Mouse (Mus musculus): Measurements from ENCODE around the gene Gm4894.

Gm4894 gene

DNA sequence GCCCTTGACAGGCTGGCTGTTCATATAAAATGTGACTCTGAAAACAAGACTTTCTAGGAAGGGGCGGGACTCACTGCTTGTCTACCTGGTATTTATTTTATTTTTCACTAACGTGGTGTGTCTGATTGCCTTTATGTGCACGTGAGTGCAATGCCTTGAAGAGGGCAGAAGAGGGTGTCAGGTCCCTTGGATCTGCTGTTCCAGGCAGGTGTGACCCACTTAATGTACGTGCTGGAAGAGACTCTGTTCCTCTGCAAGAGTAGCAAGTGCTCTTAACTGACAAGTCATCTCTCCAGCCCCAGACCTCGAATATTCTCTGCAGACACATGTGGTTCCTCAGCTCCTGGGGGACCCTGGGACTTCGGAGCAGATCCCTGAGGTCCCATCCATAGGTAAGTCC is at the start of gene Gm4894:
Gene Gm4894 (plus strand): TSS at position 301 of the 400 bp plus-strand sequence.
- Histone ChIP-seq H3K27me3 (ENCODE audit: control insufficient read depth, insufficient read depth, low read length, poor library complexity, severe bottlenecking) (no peaks in the 10 kb centered on the region), H3K36me3 (ENCODE audit: control insufficient read depth, insufficient read depth, low read length, poor library complexity, severe bottlenecking) (no peaks in the 10 kb centered on the region)
- DNase-seq (ENCODE audit: low read depth, low spot score) = no peak

DNA sequence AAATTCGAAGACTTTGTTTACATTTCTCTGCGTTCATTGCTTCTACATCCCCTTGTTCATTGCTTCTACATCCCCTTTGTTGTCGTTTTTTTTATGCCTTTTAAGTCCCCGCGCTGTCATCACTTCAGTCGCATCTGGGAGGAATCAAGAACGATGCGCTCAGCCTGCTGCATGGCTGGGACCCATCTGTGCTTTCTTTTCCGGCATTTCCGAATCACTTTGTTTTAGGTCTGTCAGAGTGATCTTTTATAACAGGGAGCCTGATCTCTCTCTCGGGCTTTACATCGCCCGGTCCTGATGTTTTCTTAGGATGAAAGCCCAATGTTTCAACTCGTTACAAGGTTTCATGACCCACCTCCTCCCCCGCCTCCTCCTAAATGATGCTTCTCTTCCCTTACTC is 44.0 kb upstream of the Gm4894 start:
- DNase-seq (ENCODE audit: low read depth, low spot score) = no peak
- Histone ChIP-seq H3K27me3 (ENCODE audit: control insufficient read depth, insufficient read depth, low read length, poor library complexity, severe bottlenecking) (no peaks in the 10 kb centered on the region), H3K36me3 (ENCODE audit: control insufficient read depth, insufficient read depth, low read length, poor library complexity, severe bottlenecking) (no peaks in the 10 kb centered on the region)

DNA sequence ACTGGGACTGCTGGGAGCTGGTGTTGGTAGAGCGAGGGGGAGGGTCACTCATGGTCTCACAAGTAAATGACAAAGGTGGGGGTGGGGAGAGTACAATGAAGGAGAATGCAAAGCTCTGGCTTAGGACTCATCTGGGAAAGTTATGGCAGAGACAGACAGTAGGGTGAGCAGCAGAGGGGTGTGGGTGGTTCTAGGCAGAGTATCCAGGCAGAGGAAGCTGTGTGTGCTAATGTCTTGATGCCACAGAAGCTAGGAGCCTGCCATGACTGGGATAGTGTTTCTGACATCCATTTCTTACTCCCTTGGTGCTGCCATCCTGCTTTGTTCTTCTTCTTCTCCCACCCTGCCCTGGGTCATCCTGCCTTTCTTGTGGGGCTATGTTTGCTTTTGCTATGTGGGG is 38.8 kb upstream of the Gm4894 start:
- H3K27me3 ChIP-seq (ENCODE audit: control insufficient read depth, insufficient read depth, low read length, poor library complexity, severe bottlenecking) = no peaks in the 10 kb centered on the region
- no peaks in the 10 kb centered on the region for H3K36me3 ChIP-seq (ENCODE audit: control insufficient read depth, insufficient read depth, low read length, poor library complexity, severe bottlenecking)
- DNase-seq (ENCODE audit: low read depth, low spot score) = no peak

DNA sequence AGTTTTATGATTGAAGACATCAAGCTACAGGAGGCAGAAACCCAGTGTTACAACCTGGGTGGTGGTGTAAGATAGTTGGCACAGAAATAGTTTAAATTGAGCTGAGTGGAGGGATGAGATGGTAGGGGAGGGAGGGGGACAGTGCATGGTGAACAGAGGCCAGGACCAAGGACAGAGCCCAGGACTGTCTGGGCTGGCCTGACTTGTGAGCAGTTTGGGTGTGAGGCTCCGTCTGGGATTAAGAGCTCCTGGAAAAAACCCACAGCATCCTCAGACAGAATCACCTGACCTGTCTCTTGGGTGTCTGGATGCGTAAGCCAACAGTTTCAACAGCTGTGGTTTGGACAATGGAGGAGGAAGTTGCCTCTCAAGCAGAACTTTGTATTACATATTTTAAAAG is 35.6 kb upstream of the Gm4894 start:
- Histone ChIP-seq H3K27me3 (ENCODE audit: control insufficient read depth, insufficient read depth, low read length, poor library complexity, severe bottlenecking) (no peaks in the 10 kb centered on the region), H3K36me3 (ENCODE audit: control insufficient read depth, insufficient read depth, low read length, poor library complexity, severe bottlenecking) (no peaks in the 10 kb centered on the region)
- DNase-seq (ENCODE audit: low read depth, low spot score) = no peak

DNA sequence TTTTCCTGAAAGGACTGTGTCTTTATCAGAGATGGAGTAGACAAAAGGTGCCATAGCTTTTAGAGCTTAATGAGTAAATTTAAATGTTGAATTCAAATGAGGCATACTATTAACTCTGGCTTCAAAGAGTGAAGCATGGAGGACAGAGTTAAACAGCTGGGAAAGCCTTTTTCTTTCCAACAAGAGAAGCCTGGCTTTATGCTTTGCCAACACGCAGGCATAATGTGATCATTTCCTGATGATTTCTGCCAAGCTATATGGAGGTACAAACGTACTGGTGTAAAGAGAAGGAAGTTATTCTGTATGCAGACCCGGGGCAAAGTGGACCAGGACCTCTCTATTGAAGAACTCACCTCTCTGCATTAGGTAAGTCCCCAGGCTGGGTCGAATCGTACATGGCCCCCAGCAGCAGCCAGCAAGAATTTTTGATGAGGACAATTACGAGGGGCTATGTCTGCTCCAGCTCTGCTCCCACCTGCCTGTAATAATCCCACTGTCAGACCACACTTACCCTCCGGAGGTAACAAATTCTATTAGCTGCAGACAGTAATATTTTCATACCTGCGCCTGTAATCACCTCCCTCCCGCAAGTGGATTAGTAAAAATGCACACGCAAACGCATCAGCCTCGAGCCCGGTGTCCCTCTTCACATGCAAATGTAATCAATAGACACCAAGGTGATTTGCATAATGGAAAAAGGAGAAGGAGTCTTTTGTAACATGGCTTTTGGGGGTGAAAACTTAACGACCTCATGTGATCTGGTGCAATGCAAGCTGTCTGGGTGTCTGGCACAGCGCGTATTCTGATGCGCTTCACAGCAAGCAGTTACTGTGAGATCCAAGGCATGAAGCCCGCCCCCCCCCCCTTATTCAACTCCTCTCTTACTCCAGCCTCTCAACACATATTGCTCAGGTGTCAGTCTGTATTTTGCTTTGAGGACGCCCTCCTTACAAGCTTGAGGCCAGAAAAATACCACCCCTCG is 32.4 kb upstream of the Gm4894 start:
- DNase-seq (ENCODE audit: low read depth, low spot score) = no peak
- Histone ChIP-seq H3K27me3 (ENCODE audit: control insufficient read depth, insufficient read depth, low read length, poor library complexity, severe bottlenecking) (no peaks in the 10 kb centered on the region), H3K36me3 (ENCODE audit: control insufficient read depth, insufficient read depth, low read length, poor library complexity, severe bottlenecking) (no peaks in the 10 kb centered on the region)

DNA sequence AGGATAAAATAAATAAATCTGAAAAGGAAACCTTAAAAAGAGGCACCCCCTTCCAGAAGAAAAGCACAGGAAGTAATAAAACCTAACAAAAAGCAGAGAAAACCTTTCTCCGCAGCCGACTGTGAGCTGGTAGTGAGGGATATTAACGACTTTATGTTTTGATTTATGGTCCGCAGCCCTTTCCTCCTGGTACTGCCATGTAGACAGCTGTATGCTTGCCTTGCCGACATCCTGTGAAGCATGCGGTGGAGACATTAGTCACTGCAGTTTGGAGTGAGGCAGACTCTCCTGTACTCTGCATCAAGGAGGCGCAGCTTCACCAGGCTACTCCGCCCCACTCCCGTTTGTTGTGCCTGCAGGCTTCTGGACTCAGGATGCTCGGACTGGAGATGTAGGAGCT is 25.8 kb upstream of the Gm4894 start:
- Histone ChIP-seq H3K27me3 (ENCODE audit: control insufficient read depth, insufficient read depth, low read length, poor library complexity, severe bottlenecking) (no peaks in the 10 kb centered on the region), H3K36me3 (ENCODE audit: control insufficient read depth, insufficient read depth, low read length, poor library complexity, severe bottlenecking) (no peaks in the 10 kb centered on the region)
- no peak for DNase-seq (ENCODE audit: low read depth, low spot score)

DNA sequence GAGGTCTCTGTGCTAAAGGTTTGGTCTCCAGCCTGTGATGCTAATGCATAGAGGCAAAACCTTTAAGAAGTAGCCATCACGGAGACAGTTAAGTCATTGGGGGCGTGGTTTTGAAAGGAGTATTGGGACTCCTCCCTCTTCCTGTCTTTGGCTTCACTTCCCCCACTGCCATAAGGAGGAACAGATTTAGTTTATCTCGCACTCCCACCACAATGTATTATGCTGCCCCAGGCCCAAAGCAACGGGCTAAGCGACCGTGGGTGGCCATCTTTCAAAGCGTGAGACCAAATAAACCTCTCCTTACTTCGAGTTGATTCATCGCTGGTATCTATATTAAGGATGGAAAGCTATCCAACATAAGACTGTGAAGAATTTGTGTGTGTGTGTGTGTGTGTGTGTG is 22.9 kb upstream of the Gm4894 start:
- H3K36me3 ChIP-seq (ENCODE audit: control insufficient read depth, insufficient read depth, low read length, poor library complexity, severe bottlenecking) = no peaks in the 10 kb centered on the region
- H3K27me3 ChIP-seq (ENCODE audit: control insufficient read depth, insufficient read depth, low read length, poor library complexity, severe bottlenecking) = no peaks in the 10 kb centered on the region
- DNase-seq (ENCODE audit: low read depth, low spot score) = no peak

DNA sequence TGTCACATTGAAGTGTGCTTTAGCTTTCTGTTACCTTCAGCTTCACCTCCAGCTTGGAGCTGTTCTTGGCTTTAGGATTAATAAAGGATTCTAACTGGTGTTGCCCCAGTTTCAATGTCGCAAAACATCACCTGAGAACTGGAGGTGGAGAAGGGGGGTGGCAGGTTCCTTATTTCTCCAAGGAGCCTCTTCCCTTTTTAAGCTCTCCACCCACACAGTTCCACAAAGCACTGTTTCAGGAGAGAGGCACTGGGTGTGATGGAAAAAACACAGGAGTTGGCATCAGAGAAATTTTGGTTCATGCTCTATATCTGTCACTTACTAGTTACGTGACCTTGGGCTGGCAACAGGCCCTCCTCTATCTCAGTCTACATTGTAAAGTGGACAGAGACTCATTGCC is 21.3 kb upstream of the Gm4894 start:
- Histone ChIP-seq H3K27me3 (ENCODE audit: control insufficient read depth, insufficient read depth, low read length, poor library complexity, severe bottlenecking) (no peaks in the 10 kb centered on the region), H3K36me3 (ENCODE audit: control insufficient read depth, insufficient read depth, low read length, poor library complexity, severe bottlenecking) (no peaks in the 10 kb centered on the region)
- DNase-seq (ENCODE audit: low read depth, low spot score) = no peak

DNA sequence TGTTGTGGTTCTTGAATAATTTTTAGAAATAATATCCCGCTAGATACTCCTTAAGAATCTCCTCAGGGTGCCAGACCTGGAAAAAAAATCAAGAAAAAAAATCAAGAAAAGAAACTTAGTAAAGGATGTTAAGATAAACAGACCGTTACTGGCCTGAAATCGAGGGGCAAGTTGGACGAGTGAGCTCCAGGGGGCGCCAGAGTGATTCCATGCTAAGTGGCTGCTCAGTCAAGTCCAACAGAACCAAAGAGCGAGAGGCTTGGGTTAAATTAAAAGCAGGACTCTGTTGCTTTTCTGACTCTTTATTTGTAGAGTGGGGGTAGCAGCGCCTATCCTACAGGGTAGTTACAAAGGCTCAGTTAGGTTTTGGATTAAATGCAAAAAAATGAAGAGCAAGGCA is 3.5 kb upstream of the Gm4894 start:
- no peaks in the 10 kb centered on the region for H3K27me3 ChIP-seq (ENCODE audit: control insufficient read depth, insufficient read depth, low read length, poor library complexity, severe bottlenecking)
- no peak for DNase-seq (ENCODE audit: low read depth, low spot score)
- no peaks in the 10 kb centered on the region for H3K36me3 ChIP-seq (ENCODE audit: control insufficient read depth, insufficient read depth, low read length, poor library complexity, severe bottlenecking)

DNA sequence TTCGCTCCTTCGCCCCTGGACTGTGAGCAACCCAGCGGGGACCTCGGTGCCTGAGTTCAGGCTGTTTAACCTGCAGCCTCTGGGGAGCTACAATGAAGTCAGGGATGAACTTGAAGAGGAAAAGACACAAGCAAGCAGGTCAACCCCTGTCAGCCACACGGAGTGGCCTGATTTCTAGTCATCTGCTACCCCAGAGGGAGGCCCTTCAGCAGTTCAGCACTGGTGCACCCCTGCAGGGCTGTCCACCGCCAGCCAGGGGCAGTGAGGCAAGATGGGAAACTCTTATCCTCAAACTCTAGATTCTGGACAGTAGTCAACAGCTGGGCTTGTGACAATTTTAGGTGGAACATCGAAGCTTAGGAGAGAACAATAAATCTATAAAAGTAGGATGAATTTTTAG is 18.6 kb downstream of the Gm4894 start:
- Histone ChIP-seq H3K36me3 (ENCODE audit: control insufficient read depth, insufficient read depth, low read length, poor library complexity, severe bottlenecking) (no peaks in the 10 kb centered on the region), H3K27me3 (ENCODE audit: control insufficient read depth, insufficient read depth, low read length, poor library complexity, severe bottlenecking) (no peaks in the 10 kb centered on the region)
- no peak for DNase-seq (ENCODE audit: low read depth, low spot score)

DNA sequence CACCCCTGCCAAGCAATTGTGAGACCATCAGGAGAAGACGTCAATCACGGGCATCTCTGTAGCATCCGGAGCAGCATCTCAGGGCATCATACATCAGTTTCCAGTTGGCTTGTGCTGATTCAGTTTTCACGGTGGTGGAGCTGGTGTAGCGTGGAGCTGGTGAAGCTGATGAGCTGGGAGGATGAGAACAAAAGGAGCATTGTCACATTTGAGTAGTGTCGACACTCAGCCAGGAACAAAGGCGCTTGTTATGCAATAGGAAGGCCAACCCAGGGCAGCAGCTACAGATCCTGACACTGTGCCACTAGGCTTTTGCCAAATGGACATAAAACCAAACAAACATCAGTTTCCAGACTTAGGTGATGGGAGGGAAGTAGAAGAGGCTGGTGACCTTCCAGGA is 23.2 kb downstream of the Gm4894 start:
- no peak for DNase-seq (ENCODE audit: low read depth, low spot score)
- Histone ChIP-seq H3K36me3 (ENCODE audit: control insufficient read depth, insufficient read depth, low read length, poor library complexity, severe bottlenecking) (no peaks in the 10 kb centered on the region), H3K27me3 (ENCODE audit: control insufficient read depth, insufficient read depth, low read length, poor library complexity, severe bottlenecking) (no peaks in the 10 kb centered on the region)

DNA sequence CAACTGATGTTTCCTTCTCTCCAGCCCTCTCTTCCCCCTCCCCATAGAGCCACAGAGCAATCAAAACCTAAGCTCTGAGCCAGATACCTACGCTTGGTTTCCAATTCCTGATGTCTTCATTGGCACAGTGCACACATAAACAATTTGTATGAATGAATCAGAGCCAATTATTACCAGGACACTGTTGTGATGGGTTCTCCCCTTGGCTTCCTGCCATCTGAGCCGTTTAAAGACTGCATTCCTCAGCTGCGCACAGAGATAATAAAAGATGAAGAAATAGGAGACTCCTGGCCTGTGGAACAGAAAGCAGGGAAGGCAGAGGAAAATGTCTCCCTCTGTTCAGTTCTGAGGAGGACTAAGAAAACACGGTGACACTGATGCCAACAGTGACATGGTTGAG is 25.6 kb downstream of the Gm4894 start:
- Histone ChIP-seq H3K27me3 (ENCODE audit: control insufficient read depth, insufficient read depth, low read length, poor library complexity, severe bottlenecking) (no peaks in the 10 kb centered on the region), H3K36me3 (ENCODE audit: control insufficient read depth, insufficient read depth, low read length, poor library complexity, severe bottlenecking) (no peaks in the 10 kb centered on the region)
- no peak for DNase-seq (ENCODE audit: low read depth, low spot score)

DNA sequence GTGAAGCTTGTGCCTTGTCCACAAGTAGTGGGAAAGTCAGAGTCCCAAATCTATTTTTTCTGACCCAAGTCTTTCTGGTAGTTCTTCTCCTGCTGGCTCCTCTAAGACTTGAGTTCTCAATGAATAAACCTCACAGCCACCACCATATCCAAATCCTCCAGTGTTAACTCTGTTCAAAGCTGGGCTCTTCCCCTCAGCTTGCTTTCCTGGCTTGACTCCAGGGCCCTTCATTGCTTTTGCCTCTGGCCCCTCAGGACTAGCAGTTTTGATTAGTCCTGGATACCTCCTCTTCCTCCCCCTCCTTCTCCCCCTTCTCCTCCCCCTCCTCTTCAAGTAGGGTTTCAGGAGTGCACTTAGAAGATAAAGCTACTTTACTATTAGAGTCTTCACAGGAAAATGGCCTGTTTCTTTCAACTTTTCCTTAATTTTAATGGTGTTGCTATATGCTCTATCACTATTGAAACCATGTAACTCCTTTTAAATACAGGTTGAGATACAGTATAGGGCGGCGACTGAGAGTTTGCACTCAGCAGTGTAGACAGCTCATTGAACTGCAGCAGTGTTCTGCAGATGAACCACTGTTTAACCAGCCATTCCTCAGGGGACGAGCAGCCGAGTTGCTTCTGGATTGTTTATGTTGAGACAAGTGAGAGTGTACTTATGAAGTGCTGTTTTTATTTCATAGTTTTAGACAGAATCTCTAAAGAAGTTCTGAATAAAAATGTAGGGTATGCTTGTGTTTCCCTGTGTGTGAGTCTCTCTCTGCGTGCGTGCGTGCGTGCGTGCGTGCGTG is 26.4 kb downstream of the Gm4894 start:
- H3K36me3 ChIP-seq (ENCODE audit: control insufficient read depth, insufficient read depth, low read length, poor library complexity, severe bottlenecking) = no peaks in the 10 kb centered on the region
- DNase-seq (ENCODE audit: low read depth, low spot score) = no peak

DNA sequence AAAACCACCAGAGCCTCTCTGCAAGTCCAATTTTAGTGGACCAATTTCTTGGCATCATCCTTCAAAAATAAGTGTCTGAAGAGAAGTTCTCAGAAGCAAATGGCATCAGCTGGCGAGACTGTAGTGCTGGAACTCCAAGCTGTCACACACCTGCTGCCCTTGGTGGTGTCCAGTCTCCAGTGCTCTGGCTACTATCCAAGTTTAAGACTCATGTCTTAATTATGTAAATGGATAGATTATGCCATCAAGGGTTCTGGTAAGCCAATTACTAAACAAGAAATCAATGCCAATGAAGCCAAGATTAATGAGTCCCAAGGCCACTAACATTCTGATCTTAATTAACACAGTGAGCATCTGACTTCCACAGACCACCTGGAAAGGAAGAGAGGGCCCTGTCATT is 44.8 kb downstream of the Gm4894 start:
- no peaks in the 10 kb centered on the region for H3K36me3 ChIP-seq (ENCODE audit: control insufficient read depth, insufficient read depth, low read length, poor library complexity, severe bottlenecking)
- no peaks in the 10 kb centered on the region for H3K27me3 ChIP-seq (ENCODE audit: control insufficient read depth, insufficient read depth, low read length, poor library complexity, severe bottlenecking)
- no peak for DNase-seq (ENCODE audit: low read depth, low spot score)

More for the DNA sequence above, 26.4 kb downstream of the Gm4894 start:
- H3K27me3 ChIP-seq (ENCODE audit: control insufficient read depth, insufficient read depth, low read length, poor library complexity, severe bottlenecking) = no peaks in the 10 kb centered on the region

DNA sequence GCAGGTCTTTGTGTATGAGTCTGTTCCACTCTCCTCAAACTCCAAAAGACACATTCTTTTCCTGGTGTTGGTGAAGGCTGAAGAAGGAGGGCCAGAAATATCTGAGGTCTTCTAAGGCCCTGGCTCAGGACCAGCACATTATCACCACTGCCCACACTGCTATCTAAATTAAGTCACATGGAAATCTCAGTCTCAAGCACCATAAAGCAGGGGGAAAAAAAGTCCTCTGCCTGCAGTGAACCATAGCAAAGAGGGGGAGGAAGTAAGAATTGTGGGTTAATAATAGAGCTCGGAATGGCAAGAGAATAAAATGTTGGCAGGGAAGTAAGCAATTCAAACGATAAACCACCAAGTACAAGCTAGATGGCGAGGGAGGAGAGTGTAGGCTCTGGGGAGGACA is 57.2 kb downstream of the Gm4894 start:
- H3K36me3 ChIP-seq (ENCODE audit: control insufficient read depth, insufficient read depth, low read length, poor library complexity, severe bottlenecking) = no peaks in the 10 kb centered on the region
- no peak for DNase-seq (ENCODE audit: low read depth, low spot score)
- no peaks in the 10 kb centered on the region for H3K27me3 ChIP-seq (ENCODE audit: control insufficient read depth, insufficient read depth, low read length, poor library complexity, severe bottlenecking)
